Mouse (Mus musculus) C3H10T1/2 (cell line): Measurements from ENCODE around the gene Vnn1. TPM values are rescaled to one million over a fixed set of nuclear protein-coding genes. Genes with fewer than 3 reads are reported as not detected.

ENCODE experiments used
- polyA plus RNA-seq, 2 experiments: library from polyadenylated mRNA; unstranded; fragments of >200 nt; fragmentation: generic; extraction: Trizol; gene quantifications; one replicate each; pipeline ENCODE4 v1.2.1; 2012; ENCODE audit warnings: missing spikeins in 2 of 2

Vnn1 gene
- polyA plus RNA-seq, result under 1 TPM; 0.09 to 0.57 TPM

GRCm38 (mm10) chr10:23894601-23895349, at the start of gene Vnn1:
Vnn1 (plus strand) TSS chr10:23894688.

GRCm38 (mm10) chr10:23851228-23851912, 43.1 kb upstream of the Vnn1 start, which contains the start of gene Vnn3:
Vnn3 (plus strand) TSS chr10:23851462.

GRCm38 (mm10) chr10:23920056-23920455, 25.6 kb downstream of the Vnn1 start, which contains the start of gene Taar1:
Taar1 (plus strand) TSS chr10:23920356.

GRCm38 (mm10) chr10:23938312-23938711, 43.8 kb downstream of the Vnn1 start, which contains the start of gene Taar2:
Taar2 (plus strand) TSS chr10:23938572.

GRCm38 (mm10) chr10:23949508-23950005, 55.1 kb downstream of the Vnn1 start, which contains the start of gene Taar3:
Taar3 (plus strand) TSS chr10:23949558.

Other genes starting within 250 kb of the Vnn1 start
- 1,000 to 10,000 TPM; 6,713 to 8,510 TPM for gene Rps12, start 107.4 kb upstream of the Vnn1 start, polyA plus RNA-seq
- gene Slc18b1, start 97.7 kb upstream of the Vnn1 start, polyA plus RNA-seq, result 10 to 100 TPM in 1 of 2 experiments, 1 to 10 TPM in 1; 3.3 to 13.5 TPM
- gene Vnn3, start 43.2 kb upstream of the Vnn1 start, polyA plus RNA-seq, result not detected
- not detected for gene Taar1, start 25.7 kb downstream of the Vnn1 start, polyA plus RNA-seq
- not detected for gene Taar2, start 43.9 kb downstream of the Vnn1 start, polyA plus RNA-seq
- gene Taar3, start 54.9 kb downstream of the Vnn1 start, polyA plus RNA-seq, result not detected
- not detected for gene Taar4, start 65.8 kb downstream of the Vnn1 start, polyA plus RNA-seq
- under 1 TPM in 1 of 2 experiments, not detected in 1; 0.05 TPM for gene Taar5, start 76.0 kb downstream of the Vnn1 start, polyA plus RNA-seq
- not detected for gene Taar6, start 91.0 kb downstream of the Vnn1 start, polyA plus RNA-seq
- gene Taar7a, start 98.8 kb downstream of the Vnn1 start, polyA plus RNA-seq, result not detected
- not detected for gene Taar7b, start 105.3 kb downstream of the Vnn1 start, polyA plus RNA-seq
- not detected for gene Taar7d, start 132.5 kb downstream of the Vnn1 start, polyA plus RNA-seq
- not detected for gene Taar7e, start 142.9 kb downstream of the Vnn1 start, polyA plus RNA-seq
- gene Taar7f, start 154.8 kb downstream of the Vnn1 start, polyA plus RNA-seq, result not detected
- gene Taar8a, start 181.8 kb downstream of the Vnn1 start, polyA plus RNA-seq, result not detected
- not detected for gene Taar8b, start 197.6 kb downstream of the Vnn1 start, polyA plus RNA-seq
- gene Taar8c, start 207.2 kb downstream of the Vnn1 start, polyA plus RNA-seq, result not detected
- gene Taar9, start 214.8 kb downstream of the Vnn1 start, polyA plus RNA-seq, result not detected